Mouse (Mus musculus) T-helper 17 cell (primary cell): ENCODE measurements at regions not wholly inside any gene's neighbourhood (a gene's known extent, or its start where the extent isn't known, plus 50 kb on each side); places are given as distances from the start of the nearest gene placed in this dataset.

Source experiments
- in situ Hi-C, 2 experiments: fragments of 300-600 bp; cut with MboI, MseI; formaldehyde crosslinking; loops; 1 replicate in 1 of 2; 2 replicates in 1 of 2; pipeline ENCODE4 v1.15.1; 2025; ENCODE audit warnings: high pct_unique_total_duplicates in 2 of 2

DNA sequence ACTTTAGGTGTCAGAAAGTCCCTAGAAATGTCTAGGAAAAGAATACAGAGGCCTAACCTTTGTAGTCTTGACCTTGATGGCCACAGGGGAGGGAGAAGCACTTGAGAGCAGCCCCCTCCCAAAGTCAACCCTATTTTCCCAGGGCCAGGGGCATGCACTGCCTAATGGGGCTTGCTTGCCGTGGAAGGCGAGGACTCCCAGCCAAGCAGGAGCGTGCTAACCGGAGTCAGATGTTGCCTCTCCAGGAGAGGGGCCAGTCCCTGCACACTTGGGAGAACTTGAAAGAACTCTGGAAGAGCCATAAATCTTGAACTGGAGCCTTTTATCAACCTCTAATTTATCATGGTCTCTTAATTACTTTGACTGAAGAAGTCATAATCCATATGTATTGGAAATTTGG, 712.7 kb downstream of the Vrk1 start:
- in situ Hi-C loops: no loop called here

DNA sequence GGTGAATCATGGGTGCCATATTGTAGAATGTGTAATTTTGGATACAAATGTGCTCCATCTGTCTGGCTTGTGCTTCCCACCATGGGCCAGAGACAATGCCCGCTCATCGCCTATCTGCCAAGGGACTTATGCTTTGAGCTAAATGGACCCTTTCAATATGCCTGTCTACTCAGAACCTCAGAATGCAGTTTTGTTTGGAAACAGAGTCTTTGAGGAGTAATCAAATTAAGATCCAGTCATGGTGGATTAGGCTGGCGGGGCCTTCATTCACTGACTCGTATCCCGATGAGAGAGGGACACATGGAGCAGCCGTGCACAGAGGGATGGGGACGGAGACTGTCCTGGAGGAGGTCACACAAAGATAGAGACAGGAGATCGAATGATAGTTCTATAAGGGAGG, 716.9 kb downstream of the Vrk1 start:
- in situ Hi-C loops: no loop called here

DNA sequence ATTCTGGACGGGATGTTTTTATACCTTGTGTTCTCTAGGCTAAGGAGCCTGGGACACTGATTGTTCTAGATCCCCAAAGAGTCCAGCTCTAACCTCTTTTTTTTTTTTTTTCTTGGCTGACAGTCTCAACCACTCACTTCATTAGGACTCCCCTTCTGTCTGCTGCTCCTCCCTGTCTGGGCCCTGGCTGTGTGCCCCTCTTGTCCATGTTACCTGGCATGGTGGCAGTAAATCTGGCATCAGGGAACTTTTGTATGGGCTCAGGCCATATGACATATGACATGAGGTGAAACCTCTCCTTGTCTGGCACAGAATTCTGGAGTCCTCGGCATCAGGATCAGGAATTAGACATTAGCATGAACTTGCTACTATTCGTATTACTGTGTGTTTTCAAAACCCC, 717.5 kb downstream of the Vrk1 start:
- in situ Hi-C loops: no loop called here

DNA sequence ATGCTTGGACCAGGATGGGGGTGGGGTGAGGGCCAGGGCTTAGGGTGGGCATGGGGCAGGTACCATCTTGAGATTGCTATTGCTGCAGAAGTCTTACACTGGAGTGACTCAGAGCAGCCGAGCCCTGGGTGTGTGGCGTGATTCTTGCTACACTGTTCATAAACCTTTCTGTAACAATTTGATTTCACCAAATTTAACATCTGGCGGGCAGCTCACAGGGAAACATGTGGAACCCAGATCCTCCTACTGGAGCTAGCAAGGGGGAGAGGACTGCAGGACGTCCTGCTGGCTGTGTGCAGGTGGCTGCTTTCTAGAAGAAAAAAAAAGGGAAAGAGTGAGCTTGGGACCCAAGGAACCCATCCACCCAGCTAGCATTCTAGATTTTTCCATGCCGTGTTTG, 719.7 kb downstream of the Vrk1 start:
- in situ Hi-C loops: no loop called here

DNA sequence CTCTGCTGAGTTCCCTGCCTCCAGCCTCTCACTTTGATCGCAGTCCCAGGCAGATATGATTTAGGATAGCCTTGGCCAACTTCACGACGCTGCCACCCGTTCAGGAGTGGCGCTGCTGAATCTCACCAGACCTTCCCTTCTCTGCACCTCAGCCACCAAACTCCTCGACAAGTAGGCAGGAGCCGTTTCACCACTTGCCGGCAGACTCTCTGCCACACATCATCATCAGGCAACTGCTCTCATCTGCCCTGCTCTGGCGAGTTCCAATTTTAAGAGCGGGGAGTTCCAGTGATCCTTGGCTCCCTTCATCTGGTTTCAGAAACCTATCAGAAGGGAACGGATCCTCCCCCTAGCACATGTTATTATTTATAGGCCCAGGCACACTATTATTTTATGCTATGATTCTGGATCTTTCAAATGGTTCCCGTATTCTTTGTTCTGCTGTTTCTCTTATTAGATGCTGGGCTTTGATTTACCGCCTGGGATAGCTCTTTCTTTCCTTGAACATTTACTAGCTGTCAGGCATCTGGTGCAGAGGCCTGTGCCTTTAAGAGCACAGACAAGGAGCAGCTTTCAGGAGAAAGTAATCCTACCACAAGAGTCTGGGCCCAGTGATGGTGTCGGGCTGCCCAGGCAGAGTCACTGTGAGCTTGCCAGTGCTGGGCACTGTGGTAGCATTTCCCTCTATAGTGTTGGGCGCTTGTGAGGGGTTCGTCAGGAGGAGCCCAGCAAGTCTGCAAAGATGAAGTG, 722.3 kb downstream of the Vrk1 start:
- in situ Hi-C loops: no loop called here

DNA sequence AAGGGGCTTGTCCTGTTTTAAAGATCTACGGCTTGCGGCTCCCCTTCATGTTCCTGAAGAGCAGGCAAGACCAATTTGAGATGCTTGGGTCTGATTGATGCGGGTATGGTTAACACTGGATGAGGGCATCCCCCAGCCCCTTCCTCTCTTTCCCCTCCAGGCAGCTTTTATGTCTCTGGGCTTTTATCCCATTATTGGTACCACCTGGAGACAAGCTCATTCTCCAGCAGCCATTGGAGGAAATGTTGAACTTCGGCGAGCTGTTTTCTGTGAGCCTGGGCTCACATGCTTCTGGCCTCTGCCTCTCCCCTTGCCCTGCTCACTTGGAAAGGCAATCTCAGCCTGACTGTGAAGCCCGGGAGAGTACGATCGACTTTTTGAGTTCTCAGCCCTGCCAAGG, 738.7 kb downstream of the Vrk1 start:
- in situ Hi-C loops: no loop called here

DNA sequence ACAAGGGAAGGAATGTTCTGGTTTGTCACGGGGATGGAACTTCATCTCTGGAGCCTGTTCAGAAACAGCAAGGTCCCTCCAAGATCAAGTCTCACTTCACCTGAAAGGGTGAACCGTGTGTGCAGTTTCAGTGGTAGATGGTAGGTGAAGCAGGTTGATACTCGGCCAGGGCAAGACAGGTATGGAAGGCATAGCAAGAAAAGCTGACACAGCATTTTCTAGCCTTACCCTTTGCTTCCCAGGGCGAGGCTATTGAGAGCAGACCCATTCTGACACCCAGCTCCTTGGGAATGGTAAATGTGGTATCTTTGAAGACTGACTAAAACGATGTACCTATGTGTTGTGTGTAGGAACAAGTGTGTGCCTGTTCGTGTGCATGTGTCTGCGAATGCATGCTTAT, 724.9 kb upstream of the 3110018I06Rik start:
- in situ Hi-C loops: loop anchor here in 1 of 2 experiments (25.0 kb wide), 1 partner anchor 1776 kb away; no protein-coding TSS in a partner anchor

DNA sequence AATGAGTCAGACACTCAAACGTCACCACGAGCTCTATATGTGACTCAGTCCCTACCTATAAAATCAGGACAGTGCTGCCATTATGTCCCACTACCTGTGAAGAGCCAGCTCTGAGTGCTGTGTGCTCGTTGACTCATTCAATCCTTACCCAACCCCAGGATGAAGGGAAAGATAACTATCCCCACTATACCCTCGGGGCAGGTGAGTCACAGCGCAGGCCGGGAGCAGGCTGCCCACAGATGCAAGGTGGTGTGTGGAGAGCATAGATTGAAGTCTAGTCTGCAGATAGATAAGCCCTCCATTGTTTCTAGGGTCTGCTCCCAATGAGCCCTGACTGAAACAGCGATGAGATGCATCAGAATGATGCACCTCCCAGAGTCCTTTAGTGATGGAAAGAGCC, 723.9 kb upstream of the 3110018I06Rik start:
- in situ Hi-C loops: loop anchor here in 1 of 2 experiments (25.0 kb wide), 1 partner anchor 1777 kb away; no protein-coding TSS in a partner anchor

DNA sequence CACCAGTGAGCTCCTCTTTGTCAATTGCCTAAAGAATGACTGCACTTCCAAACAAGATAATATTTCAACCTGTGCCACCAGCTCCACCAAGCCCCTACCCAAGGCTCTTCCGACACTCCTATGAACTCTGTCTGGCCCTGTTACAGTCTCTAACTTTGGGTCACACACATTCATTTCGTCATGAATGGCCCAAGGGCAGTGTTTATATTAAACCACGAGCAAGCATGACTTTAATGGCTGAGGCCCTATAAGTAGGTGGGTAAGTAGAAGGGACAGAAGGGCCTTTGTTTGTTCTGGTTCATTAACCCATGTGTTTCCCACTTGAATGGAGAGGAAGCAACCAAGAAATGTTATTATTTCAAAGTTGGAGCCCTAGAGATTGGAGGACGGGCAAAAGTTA, 714.9 kb upstream of the 3110018I06Rik start:
- in situ Hi-C loops: loop anchor here in 1 of 2 experiments (25.0 kb wide), 1 partner anchor 1786 kb away; no protein-coding TSS in a partner anchor

DNA sequence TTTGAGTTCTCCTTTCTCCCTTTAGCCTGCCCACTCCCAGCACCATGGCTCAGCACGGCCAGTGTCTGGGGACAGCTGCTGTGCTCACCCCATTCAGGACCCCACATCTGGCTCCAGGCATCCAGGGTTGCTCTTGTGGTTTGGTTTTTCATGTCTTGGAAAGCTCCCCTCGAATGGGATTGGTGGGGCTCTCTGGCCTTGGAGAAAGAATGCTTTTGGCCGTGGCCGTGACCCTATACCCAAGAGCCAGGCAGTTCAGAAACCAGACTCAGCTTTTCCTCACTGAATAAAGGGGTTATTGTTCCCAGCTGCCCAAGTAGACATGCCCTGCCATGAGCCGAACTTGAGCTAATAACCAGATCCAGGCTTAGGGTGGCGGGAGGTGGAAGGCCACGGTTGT, 691.8 kb upstream of the 3110018I06Rik start:
- in situ Hi-C loops: no loop called here

DNA sequence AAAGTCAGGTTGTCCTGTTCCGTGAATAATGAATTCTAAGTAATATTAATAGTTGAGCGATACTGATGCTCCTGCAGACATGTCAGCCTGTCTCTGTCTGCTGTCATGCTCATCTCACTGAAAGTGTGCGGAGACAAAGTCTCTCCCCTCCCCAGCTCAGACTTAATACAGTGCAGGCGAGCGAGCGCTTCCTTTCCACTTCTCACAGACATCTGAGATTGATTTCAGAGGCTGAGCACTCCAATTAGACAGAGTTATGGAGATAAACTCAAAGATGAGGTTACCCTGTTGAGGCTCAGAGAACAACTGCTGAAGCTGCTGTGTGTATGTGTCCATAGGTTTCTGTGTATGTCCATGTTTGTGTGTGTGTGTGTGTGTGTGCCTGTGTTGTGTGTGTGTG, 668.7 kb upstream of the 3110018I06Rik start:
- in situ Hi-C loops: no loop called here

DNA sequence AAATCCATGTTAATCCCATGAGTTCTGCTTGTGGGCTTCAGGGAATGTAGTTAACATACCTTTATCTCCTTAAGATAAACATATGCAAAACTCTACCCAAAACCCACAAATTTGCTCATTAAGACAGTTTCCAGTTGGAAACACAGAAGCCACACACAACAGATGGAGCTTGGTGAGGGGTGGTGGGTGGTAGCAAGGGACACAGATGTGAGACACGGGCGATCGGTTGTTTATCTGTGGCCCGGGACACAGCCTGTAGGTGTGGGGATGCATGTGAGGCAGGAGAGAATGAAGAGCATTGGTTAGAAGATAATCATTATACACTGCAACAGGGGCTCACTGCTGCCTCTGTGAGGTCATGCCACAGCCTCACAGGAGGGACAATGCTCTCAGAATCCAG, 666.1 kb upstream of the 3110018I06Rik start:
- in situ Hi-C loops: no loop called here

DNA sequence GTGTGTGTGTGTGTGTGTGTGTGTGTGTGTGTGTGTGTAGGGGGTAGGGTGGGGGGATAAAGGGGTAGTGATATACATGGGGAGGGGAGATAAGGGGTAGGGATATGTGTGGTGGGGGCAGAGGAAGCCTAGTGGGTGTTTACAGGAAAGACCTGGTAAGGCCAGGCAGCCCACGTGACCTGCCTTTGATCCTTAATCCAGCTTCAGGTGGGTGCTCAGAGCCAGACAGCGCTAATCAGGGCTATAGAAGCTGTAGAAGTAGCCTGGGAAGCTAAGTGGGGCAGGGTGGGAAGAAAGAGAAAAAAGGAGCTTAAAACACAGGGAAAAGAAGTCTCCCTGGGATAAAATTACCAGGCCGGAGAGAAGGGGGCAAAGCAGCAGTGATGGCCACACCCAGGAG, 659.9 kb upstream of the 3110018I06Rik start:
- in situ Hi-C loops: no loop called here

DNA sequence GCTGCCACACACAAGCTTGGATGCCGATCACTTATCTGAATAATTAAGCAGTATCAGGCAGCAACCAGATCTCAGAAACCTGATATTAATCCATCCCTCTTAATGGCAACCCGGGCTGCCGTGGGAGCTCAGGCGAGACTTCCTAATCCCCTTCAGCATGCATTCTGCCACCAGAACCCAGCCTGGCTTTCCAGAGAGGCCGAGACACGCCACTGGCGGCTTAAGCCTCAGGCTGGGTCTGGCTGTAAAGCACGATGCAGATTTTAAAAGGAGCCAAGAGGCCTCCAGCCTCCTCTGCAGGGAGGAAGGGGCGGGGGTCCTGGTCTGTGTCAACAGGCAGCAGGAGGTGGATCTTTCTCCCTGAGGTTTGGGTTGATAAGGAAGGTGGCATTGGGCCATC, 659.1 kb upstream of the 3110018I06Rik start:
- in situ Hi-C loops: no loop called here

DNA sequence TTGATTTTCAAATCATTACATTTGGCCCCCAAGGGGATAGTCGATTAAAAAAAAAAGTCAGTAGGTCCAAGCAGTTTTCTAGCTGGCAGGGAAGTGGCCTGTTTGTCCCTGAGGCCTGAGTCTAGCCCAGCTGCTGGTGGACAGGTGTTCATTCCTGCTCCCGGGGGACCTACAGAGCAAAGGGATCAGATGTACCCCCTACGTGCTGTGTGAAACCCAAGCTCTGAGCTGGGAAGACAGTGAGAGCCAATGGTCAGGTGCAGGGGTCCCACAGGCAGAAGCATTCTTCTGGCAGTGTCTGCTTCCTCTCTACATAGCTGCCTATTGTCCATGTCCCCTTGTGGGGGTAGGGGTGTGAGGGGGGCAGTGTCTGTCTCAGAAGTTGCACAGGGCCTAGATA, 653.2 kb upstream of the 3110018I06Rik start:
- in situ Hi-C loops: no loop called here

DNA sequence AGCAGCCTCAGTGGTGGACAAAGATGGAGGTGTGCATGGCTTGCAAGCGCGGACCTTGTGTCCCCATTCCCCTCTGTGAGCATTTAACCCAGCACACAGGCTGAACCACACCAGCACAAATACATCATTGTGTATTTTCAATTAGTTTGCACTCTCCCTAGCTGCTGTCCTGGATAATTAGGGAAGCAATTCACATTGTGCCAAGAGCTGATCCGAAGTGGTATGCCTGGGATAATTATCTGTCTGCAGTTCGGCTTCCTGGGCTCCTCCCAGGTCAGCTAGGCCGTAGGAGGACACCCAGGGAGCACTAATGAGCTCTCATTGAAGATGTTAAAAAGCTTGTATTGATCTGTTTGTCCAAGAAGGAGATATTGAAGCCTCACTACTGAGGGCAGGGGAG, 648.8 kb upstream of the 3110018I06Rik start:
- in situ Hi-C loops: no loop called here

DNA sequence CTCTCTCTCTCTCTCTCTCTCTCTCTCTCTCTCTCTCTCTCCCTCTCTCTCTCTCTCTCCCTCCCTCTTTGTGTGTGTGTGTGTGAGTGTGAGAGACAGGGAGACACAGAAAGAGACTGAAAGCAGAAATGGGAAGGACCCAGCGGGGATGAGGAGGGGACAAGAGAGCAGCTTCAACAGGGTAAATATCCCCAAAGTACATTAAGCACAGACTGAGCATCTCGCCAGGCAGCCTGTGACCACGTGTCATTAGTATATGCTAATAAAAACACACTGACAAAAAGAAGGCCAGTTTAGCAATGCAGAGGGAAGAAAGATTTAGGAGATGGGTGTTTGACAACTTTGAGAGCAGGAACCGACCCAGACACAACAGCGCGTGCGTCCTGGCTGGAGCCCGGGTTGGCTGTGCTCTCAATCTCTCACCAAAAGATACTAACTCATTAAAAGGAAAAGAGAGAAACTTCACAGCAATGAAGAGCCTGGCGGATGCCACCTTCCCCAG, 648.2 kb upstream of the 3110018I06Rik start:
- in situ Hi-C loops: no loop called here

DNA sequence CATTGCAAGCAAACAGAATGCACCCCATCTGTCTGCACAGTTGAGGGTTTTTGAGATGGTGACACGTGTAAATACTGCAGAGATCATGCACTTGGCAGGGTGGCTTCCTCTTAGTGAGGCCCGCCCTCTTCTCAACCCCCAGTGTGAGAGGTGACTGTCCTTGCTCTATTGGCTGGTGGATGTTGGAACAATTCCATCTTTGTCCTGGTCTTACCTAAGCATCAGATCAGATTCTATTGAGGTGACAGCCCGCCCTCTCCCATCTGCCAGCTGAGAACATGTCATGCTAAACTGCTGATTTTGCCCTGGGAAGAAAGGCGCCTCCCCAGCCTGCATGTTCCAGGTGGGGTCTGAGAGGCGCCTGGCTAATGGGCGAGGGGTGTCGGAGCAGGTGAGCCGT, 646.4 kb upstream of the 3110018I06Rik start:
- in situ Hi-C loops: no loop called here

DNA sequence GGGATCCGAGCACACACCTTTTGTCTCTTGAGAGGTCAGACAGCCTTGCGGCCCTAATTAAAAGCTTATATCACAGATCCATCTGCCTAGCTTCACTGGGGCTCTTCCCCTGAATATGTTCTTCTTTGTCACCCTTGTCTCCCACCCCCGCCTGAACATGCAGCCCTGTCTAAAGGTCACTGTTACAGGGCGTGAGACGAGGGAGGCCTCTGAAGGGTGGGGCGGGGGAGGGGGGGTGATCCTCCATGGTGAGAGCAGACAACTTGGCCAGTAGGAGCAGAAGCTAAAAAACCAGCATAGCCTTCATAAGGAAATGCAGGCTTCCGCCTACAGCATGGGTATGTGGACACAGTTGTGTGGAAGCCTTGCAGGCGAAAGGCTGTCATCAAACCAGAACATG, 646.0 kb upstream of the 3110018I06Rik start:
- in situ Hi-C loops: no loop called here

DNA sequence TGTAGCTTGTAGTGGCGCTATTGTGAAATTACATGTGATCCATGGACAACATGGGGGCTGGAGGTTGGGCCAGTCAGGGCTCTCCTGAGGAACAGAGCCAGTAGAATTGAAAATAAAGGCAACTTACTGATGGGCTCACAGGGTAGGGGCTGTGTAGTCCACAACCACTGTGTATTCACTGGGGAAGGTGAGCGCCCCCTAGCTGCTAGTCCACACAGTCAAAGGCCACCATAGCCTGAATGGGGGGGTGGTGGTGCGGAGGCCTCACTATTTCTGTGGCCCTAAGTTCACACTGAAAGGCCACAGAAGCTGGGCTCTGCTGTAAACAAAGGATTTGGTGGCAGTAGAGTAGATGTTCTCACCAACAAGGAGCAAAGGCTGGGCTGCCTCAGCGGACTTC, 636.8 kb upstream of the 3110018I06Rik start:
- in situ Hi-C loops: no loop called here

DNA sequence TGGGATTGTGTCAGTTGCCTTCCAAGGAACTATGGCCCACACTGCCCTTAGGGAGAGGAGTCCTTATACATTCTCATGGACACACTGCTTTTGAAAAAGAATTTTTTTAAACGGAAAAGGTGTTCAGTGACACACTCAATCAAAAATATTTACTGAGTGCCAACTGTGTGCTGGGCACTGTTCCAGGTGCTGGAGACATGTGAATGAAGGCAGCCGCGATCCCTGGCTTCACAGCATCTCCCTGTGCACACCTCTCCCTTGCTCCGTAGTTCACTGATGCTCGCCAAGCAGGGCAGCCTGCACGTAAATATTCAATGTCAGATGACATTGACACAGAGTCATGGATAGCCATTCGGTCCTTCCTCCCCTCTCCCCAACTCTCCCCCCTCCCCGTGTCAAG, 635.7 kb upstream of the 3110018I06Rik start:
- in situ Hi-C loops: no loop called here

DNA sequence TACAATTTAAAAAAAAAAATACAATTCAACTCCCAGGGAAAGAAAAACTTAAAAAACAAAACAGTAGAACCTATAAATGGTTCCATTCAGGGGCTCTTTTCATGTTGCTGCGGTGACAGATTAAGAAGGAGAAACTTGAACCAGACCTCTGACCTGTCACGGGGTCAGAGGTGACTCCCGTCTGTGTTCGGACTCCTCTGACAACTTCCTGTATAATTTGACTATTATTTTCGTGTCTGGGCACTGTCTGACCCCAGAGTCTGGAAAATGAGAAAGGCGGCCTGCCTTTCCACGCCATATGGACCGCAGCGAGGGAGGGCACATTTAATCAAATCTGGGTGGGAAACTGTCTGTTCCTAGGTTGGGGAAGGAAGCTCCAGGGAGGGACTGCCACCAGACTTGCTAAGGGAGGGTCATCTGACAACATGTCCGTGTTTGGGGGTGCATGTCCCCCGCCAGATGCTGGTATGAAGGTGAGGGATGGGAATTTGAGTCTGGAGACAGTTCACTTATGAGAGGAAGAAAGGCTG, 634.7 kb upstream of the 3110018I06Rik start:
- in situ Hi-C loops: no loop called here

DNA sequence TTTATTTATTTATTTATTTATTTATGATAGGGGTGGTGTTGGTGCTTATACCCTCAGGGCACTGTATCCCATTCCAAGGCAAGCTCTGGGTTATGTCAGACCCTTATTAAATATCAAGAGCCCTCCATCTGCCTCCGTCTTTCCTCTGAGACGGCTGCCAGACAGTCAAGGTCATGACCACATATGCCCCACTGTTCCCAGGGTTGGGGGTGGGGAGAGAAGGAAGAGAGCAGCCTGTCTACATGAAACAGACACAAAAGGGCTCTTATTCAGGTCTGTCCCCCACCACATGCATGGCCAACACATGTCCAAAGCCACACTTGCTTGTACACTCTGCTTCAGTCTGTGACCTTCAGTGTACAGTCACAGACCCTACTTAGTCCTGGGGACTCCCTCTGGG, 632.9 kb upstream of the 3110018I06Rik start:
- in situ Hi-C loops: no loop called here
